Mouse (Mus musculus): ENCODE results near the gene Tnfaip2. TPM values are rescaled to one million over a fixed set of nuclear protein-coding genes. Genes with fewer than 3 reads are reported as not detected.

The Tnfaip2 gene
- polyA plus RNA-seq, 1 experiment from 2014 or later: 1.9 TPM

DNA sequence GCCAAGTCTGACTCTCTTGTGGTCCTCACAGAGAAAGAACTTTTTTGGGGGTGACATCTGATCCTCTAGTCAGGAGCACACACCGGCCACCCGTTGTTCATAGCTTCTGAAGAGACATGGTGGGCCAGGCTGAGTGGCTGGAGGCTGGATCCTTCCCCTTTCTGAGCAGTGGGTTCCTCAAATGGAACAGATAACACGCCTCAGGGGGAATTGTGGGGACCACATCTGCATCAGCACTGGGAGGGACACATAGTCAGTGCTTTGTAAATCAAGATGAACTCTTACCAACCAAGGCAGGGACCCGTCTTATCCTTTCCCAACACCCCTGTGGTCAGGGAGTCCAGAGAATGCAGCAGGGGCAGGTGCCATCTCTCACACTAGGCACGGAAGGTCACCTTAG is 22.4 kb upstream of the Tnfaip2 start:
- Histone ChIP-seq H3K36me3 (no peaks in the 10 kb centered on the region), H3K9me3 (no peaks in the 10 kb centered on the region), H3K4me1 (peaks cover 17% of the 10 kb centered on the region), H3K9ac (no peak overlapping the region), H3K27ac (no peak overlapping the region), H3K4me3 (no peak overlapping the region), H3K4me2 (replicated peaks) (no peak overlapping the region), H3K27me3 (replicated peaks) (peaks cover 60% of the 10 kb centered on the region)
- WGBS: 68% methylated on average over 5 of the region's 5 CpGs
- ATAC-seq (ENCODE audit: low FRiP score, low read depth): no peak

DNA sequence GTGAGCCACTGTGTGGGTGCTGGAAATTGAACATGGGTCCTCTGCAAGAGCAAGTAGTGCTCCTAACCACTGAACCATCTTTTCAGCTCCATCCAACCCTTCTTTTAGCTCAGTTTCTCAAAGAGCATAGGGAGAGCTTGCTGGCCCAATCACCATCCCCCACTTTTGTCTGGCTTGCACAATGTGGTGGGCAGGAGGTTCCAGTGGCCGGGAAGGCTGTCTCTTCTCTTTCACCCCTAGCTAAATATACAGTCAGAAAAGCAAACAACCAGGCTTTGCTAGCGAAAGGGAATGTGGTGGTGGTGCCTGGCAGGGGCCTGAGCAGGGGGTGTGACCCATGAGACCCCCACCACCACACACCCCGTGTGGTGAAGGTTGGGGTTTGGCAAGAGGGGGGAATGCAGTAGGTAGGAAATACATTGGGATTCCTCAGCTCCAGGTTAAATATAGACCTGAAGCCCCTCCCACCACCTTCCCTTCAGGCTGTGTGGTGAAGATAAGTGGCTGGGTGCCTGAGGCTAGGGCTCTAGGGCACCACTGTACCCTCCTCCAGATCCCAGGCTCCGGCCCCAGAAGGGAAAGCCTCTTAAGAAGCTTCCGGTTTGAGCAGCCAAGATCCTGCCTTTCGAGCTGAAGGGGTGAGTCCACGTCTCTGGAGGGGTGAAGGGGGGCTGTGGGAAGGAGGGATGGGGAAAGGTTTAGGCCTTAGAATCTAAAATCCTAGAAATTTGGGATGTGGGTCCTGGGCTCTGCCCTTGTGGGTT is 21.1 kb upstream of the Tnfaip2 start:
- H3K9ac ChIP-seq: no peak overlapping the region
- no peaks in the 10 kb centered on the region for H3K36me3 ChIP-seq
- peaks cover 22% of the 10 kb centered on the region for H3K4me1 ChIP-seq
- no peak overlapping the region for H3K27ac ChIP-seq
- no peak overlapping the region for H3K4me3 ChIP-seq
- no peaks in the 10 kb centered on the region for H3K9me3 ChIP-seq
- 58% methylated on average over 7 of the region's 7 CpGs for WGBS
- H3K4me2 ChIP-seq (replicated peaks): no peak overlapping the region
- H3K27me3 ChIP-seq (replicated peaks): peaks cover 72% of the 10 kb centered on the region
- no peak for ATAC-seq (ENCODE audit: low FRiP score, low read depth)

DNA sequence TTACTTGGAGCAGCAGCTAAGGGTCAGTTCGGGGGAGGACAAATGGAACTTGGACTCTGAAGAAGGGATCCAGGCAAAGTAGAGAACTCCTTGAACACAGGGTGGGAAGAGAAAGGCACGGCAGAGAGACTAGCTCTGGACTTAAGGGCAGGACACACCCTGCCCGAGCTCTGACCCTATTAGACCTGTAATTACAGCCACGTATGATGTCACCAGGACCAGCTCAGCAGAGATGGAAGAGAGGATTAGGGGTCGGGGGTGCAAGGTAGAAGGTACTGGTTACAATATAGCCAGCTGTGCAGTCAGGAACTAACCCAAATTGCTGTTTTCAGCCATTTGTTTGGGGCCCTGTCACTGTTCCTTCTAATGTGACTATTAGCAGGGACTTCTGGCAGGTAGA is 19.4 kb upstream of the Tnfaip2 start:
- no peak overlapping the region for H3K4me3 ChIP-seq
- H3K36me3 ChIP-seq: no peaks in the 10 kb centered on the region
- no peaks in the 10 kb centered on the region for H3K9me3 ChIP-seq
- no peak overlapping the region for H3K27ac ChIP-seq
- 0 out of 2 replicates have a peak, but pooled peaks cover 11% of the 10 kb centered on the region for H3K4me1 ChIP-seq
- 33% methylated on average over 5 of the region's 5 CpGs for WGBS
- no peak overlapping the region for H3K4me2 ChIP-seq (replicated peaks)
- ATAC-seq (ENCODE audit: low FRiP score, low read depth): no peak
- no peak overlapping the region for H3K9ac ChIP-seq
- peaks cover 79% of the 10 kb centered on the region for H3K27me3 ChIP-seq (replicated peaks)

DNA sequence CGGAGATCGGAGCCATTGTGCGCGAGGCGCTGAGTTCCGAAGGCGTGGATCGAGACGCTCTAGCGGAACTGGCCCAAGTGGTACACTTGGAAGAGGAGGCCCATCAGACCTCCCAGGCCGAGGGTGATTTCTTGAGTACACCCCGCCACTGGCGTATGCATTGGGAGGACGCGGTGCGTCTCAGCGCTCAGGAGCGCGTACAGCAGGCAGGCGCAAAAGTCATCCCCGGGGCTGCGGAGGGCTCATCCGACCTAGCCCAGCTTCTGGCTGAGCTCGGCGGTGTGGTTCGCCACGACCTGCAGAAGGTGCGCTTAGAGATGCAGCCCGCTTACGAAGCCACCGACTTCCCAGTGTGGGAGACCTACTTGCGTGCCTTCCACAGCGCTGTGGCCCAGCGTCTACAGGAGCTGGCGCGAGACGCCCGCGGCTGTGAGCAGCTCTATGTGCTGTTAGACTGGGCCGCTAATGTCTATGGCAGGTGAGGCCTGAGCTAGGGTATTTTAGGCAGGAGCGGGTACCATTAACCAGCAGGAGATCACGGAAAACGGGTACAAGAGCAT is 18.6 kb upstream of the Tnfaip2 start:
- no peak for ATAC-seq (ENCODE audit: low FRiP score, low read depth)
- WGBS: 3% methylated on average over 43 of the region's 43 CpGs
- no peak overlapping the region for H3K9ac ChIP-seq

DNA sequence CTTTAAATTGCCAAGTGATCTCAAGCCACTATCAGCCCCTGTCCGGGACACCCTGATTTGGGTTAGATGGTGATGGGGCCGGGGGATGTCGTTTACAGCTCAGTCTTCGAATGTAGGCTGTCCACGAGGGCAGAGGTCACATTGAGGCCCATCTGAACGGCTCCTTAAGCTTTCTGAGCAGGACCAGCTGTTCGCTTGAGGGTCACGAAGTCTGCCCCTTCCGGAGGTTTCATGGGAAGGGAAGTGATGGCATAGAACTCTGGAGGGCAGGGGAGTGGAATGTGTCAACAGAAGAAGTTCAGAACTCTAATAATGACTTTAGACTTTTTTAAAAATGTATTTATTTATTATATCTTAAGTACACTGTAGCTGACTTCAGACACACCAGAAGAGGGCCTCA is 17.7 kb upstream of the Tnfaip2 start:
- no peak overlapping the region for H3K9ac ChIP-seq
- WGBS: 21% methylated on average over 9 of the region's 9 CpGs
- peaks cover 22% of the 10 kb centered on the region; the same call in 1 of the 2 replicates for H3K4me1 ChIP-seq
- H3K27ac ChIP-seq: no peak overlapping the region
- no peak overlapping the region for H3K4me2 ChIP-seq (replicated peaks)
- no peak for ATAC-seq (ENCODE audit: low FRiP score, low read depth)
- H3K36me3 ChIP-seq: no peaks in the 10 kb centered on the region
- peaks cover 88% of the 10 kb centered on the region for H3K27me3 ChIP-seq (replicated peaks)
- H3K4me3 ChIP-seq: no peak overlapping the region
- no peaks in the 10 kb centered on the region for H3K9me3 ChIP-seq

More for the DNA sequence above, 18.6 kb upstream of the Tnfaip2 start:
- Histone ChIP-seq H3K27me3 (replicated peaks) (peaks cover 85% of the 10 kb centered on the region), H3K4me2 (replicated peaks) (peak overlapping the region; percentile 49), H3K36me3 (no peaks in the 10 kb centered on the region), H3K9me3 (no peaks in the 10 kb centered on the region), H3K4me3 (peak overlapping the region; percentile 23), H3K4me1 (peaks cover 15% of the 10 kb centered on the region; the same call in 1 of the 2 replicates), H3K27ac (no peak overlapping the region)

DNA sequence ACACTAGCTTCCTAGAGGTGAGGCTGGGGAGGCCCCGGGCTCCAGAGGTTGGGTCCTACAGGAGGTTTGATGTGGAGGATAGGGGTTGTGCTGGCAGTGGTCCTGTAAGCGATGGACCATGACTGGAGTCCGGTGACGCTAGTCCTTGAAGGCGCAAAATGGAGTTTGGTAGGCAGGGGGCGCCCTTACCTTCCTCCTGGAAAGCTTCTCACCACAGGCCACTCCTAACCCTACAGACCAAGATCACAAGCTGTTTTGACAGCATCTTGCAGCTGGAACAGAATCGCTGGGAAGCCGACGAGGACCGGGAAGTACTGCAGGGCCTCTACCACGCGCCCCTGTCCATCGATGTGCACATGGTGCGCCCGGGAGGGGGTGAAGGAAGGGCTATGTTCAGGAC is 17.0 kb upstream of the Tnfaip2 start:
- Histone ChIP-seq H3K27ac (no peak overlapping the region), H3K27me3 (replicated peaks) (peaks cover 95% of the 10 kb centered on the region), H3K9ac (no peak overlapping the region), H3K9me3 (no peaks in the 10 kb centered on the region), H3K4me3 (no peak overlapping the region), H3K4me1 (peaks cover 26% of the 10 kb centered on the region), H3K36me3 (no peaks in the 10 kb centered on the region), H3K4me2 (replicated peaks) (0 out of 2 replicates have a peak overlapping the region, but pooled peaks have one; percentile 15)
- 5% methylated on average over 15 of the region's 15 CpGs for WGBS
- ATAC-seq (ENCODE audit: low FRiP score, low read depth): no peak

DNA sequence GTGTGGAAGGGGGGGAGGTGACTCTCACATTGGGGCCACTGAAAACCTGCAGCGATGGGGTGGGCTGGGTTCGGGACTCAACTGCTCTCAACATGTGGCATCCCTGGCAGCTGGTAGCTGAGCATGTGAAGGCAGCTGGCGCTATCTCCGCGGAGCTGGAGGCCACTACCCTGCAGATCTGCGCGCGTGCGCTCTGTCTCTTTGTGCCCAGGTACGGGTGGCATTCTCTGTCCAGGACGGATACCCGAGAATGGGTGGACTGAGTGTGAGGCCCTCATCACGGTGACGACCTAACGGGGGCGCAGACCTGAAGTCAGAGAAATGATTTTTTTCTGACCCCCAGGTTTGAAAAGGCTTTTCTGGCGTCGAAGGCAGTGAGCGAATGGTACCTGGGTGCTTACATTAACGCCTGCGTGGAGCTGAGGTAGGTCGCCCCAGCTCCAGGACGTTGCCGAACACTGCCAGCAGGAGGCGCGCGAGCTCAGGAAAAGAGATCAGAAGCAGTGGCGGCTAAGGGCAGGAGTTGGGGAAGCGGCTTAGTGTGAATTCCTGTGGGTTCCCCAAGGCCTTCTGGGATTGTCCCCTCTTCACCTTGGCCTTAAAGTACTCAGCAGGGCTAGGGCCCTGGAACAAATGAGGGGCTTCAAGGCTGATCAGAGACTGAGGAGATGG is 16.3 kb upstream of the Tnfaip2 start:
- WGBS: 18% methylated on average over 29 of the region's 29 CpGs
- Histone ChIP-seq H3K27ac (no peak overlapping the region), H3K4me2 (replicated peaks) (no peak overlapping the region; the same call in 1 of the 2 replicates), H3K4me3 (no peak overlapping the region), H3K36me3 (no peaks in the 10 kb centered on the region), H3K27me3 (replicated peaks) (peaks cover 98% of the 10 kb centered on the region), H3K9ac (no peak overlapping the region), H3K4me1 (peaks cover 26% of the 10 kb centered on the region), H3K9me3 (no peaks in the 10 kb centered on the region)
- ATAC-seq (ENCODE audit: low FRiP score, low read depth): no peak

DNA sequence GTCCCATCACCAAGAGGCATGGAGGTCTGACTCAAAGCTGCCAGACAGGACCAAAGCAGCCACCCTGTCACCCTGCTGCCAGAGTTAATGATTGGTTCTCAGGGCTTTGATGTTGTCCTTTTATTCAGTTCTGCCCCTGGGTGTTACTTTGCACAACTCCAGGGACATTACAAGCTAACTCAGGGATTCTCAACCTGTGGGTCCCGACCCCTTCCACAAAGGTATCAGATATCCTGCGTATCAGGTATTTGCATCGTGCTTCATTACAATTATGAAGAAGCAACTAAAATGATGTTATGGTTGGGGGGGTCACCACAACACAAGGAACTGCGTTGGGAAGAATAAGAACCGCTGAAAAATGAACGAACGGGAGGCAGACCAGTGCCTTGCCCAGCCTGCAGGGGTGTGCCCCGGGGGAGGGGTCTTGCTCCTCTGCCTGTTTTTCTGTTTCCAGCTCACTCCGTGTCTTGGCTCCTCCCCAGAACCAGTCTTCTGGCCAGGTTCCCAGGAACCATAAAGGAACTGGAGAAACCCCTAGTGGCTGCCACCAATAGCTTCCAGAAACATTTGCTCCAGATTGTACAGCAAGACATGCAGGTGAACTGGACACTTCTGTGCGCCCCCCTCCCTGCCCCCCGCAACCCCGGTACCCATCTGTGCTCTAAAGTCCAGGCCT is 14.7 kb upstream of the Tnfaip2 start:
- H3K36me3 ChIP-seq: no peaks in the 10 kb centered on the region
- H3K27me3 ChIP-seq (replicated peaks): peaks cover 98% of the 10 kb centered on the region
- no peak for ATAC-seq (ENCODE audit: low FRiP score, low read depth)
- no peak overlapping the region for H3K4me3 ChIP-seq
- H3K9me3 ChIP-seq: no peaks in the 10 kb centered on the region
- H3K4me2 ChIP-seq (replicated peaks): no peak overlapping the region
- H3K4me1 ChIP-seq: peaks cover 26% of the 10 kb centered on the region
- H3K9ac ChIP-seq: no peak overlapping the region
- WGBS: 41% methylated on average over 12 of the region's 12 CpGs
- no peak overlapping the region for H3K27ac ChIP-seq

DNA sequence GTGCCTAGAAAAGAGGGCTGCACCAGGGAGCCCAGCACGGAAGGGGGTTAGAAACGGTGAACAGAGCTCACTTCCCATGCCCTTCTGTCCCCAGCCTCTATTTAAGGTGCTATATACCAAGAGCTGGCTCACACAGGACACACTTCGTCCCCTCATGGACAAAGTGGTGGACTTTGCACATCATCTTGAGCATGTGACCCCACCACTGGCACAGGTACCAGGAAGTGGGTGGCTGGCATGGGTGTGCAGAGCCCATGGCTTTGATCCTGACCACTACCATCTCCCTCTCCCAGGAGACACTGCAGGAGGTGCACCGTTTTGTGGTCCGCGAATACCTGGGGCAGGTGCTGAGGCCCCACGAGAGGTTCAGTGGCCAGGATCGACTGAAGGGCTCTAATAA is 13.9 kb upstream of the Tnfaip2 start:
- peak overlapping the region; percentile 64; the same call in 1 of the 2 replicates for H3K4me2 ChIP-seq (replicated peaks)
- no peaks in the 10 kb centered on the region for H3K9me3 ChIP-seq
- no peak overlapping the region for H3K4me3 ChIP-seq
- H3K4me1 ChIP-seq: peaks cover 22% of the 10 kb centered on the region
- H3K27me3 ChIP-seq (replicated peaks): peaks cover 96% of the 10 kb centered on the region
- H3K9ac ChIP-seq: no peak overlapping the region
- 13% methylated on average over 8 of the region's 8 CpGs for WGBS
- no peaks in the 10 kb centered on the region for H3K36me3 ChIP-seq
- H3K27ac ChIP-seq: no peak overlapping the region
- ATAC-seq (ENCODE audit: low FRiP score, low read depth): no peak

DNA sequence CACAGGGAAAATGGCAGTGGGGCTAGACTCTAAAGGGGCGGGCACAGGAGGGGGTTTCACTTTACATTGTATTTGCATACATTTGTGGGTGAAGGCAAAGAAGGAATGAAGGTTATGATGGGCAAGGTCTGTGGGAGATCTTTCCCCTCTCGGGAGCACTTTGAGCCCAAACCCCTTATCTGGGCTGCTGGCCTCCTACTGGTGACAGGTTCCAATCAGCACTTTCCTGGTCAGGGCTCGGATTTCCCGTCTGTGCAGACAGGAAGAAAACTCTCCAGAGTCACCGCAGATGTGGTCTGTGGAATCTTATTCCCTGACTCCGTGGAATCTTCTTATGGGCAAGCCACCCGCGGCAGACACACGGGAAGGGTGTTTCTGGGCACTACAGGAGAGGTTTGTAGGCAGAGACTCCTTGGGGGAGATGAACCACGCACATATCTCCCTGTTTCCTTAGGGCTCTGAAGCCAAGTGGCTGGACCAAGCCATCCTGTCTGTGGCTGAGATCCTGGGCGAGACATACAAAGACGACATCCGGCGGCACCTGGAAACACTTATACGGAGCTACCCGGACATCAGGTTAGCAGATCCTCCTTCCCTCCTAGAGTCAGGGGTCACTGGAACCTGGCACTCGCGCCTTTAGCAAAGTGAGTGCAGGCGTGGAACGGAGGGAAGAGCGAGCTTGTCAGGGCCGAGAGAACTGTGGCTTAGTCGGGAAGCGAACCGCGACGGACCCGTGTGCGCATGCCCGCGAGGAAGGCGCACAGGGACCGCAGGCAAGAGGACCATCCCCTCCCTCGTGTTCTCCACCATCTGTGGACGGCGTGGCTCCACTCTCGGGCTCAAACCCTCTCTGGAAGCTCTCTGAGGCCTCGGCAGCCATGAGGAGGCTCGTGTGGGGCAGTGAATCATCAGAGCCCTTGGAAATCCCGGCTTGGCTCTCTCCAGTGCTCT is 13.0 kb upstream of the Tnfaip2 start:
- H3K4me2 ChIP-seq (replicated peaks): peak overlapping the region; percentile 64
- no peak overlapping the region for H3K27ac ChIP-seq
- peak overlapping the region; percentile 41; the same call in 1 of the 2 replicates for H3K9ac ChIP-seq
- H3K4me3 ChIP-seq: peak overlapping the region; percentile 32
- H3K9me3 ChIP-seq: no peaks in the 10 kb centered on the region
- peaks cover 20% of the 10 kb centered on the region for H3K4me1 ChIP-seq
- peaks cover 87% of the 10 kb centered on the region for H3K27me3 ChIP-seq (replicated peaks)
- no peaks in the 10 kb centered on the region for H3K36me3 ChIP-seq
- WGBS: under 1% methylated on average over 40 of the region's 40 CpGs
- no peak for ATAC-seq (ENCODE audit: low FRiP score, low read depth)

DNA sequence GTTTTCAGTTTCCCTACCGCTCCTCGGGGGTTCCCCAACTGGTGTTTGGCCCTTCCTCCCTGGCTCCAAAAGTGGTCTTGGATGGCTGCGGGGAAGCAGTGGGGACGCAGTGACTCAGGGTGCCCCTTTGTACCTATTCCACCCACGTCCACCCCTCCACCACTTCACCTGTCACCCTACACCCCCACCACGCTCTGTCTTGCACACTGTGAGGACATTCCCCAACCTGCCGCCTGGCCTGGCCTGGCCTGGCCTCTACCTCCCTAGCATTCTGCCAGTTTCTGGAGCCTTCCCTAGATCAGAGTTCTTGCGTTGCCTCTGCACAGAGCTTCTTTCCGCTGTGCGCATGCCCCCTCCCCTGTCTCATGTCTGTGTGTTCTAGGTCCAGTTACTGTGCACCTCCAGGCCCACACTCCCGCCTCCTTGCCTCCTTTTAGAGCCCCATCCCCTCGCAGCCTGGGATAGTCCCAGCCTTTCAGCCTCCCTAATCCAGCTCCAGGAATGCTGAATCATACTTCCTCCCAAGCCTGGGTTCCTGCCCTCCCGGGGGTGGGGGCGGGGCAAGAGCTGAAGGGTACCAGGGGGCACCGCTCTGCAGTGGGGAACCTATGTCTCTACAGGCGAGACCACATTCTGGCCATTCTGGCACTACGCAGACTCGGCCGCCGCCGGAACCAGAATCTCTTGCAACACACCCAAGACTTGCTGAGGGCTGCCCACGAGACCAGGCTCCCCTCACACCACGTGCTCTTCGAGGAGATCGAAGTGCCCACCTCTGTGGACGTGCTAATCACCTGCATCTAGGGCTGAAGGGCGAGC is 12.0 kb upstream of the Tnfaip2 start:
- WGBS: 9% methylated on average over 27 of the region's 27 CpGs
- H3K9ac ChIP-seq: no peak overlapping the region

More for the DNA sequence above, 12.0 kb upstream of the Tnfaip2 start:
- Histone ChIP-seq H3K36me3 (no peaks in the 10 kb centered on the region), H3K9me3 (no peaks in the 10 kb centered on the region), H3K27ac (no peak overlapping the region), H3K4me2 (replicated peaks) (peak overlapping the region; percentile 64), H3K4me1 (peaks cover 27% of the 10 kb centered on the region), H3K27me3 (replicated peaks) (peaks cover 85% of the 10 kb centered on the region), H3K4me3 (no peak overlapping the region)
- no peak for ATAC-seq (ENCODE audit: low FRiP score, low read depth)
